Mouse (Mus musculus) stomach, embryonic 16.5 days (tissue): ENCODE results near the gene Bid. TPM values are rescaled to one million over a fixed set of nuclear protein-coding genes. Genes with fewer than 3 reads are reported as not detected.
"Not testable (repeated sequence)": the region's sequence is repeated elsewhere in the genome, so short reads cannot be mapped to it uniquely, and the experiment has no call there.

Experiments used
- ATAC-seq: fragments of 200-750 bp; cut with Nextera tagmentation; 2 replicates; pipeline ENCODE4 v1.8.0; 2017; ENCODE audit warnings: moderate number of reproducible peaks, moderate TSS enrichment; ENCODE audit not compliant: insufficient read depth, low FRiP score
- H3K27ac ChIP-seq: fragments of 300-500 bp; sonication (generic); 2 replicates; pipeline ENCODE4 v1.5.1; 2014; ENCODE audit warnings: low read length
- H3K27me3 ChIP-seq: fragments of 300-500 bp; sonication (generic); 2 replicates; pipeline ENCODE4 v1.6.1; 2014; ENCODE audit warnings: low read length, control low read depth, mixed read lengths; ENCODE audit not compliant: control insufficient read depth, insufficient read depth
- H3K36me3 ChIP-seq: fragments of 300-500 bp; sonication (generic); 2 replicates; pipeline ENCODE4 v1.6.1; 2014; ENCODE audit warnings: low read length; ENCODE audit not compliant: control insufficient read depth, insufficient read depth
- H3K4me1 ChIP-seq: fragments of 300-500 bp; sonication (generic); 2 replicates; pipeline ENCODE4 v1.6.1; 2014; ENCODE audit warnings: low read length, control low read depth, mixed read lengths; ENCODE audit not compliant: control insufficient read depth, insufficient read depth
- H3K4me2 ChIP-seq: fragments of 300-500 bp; sonication (generic); 2 replicates; pipeline ENCODE4 v1.6.1; 2014; ENCODE audit warnings: low read depth, low read length, mixed read lengths
- H3K4me3 ChIP-seq: fragments of 300-500 bp; sonication (generic); replicated peaks from 2 replicates; pipeline ENCODE4 v1.5.1; 2014; ENCODE audit warnings: mild to moderate bottlenecking, low read length
- H3K9ac ChIP-seq: fragments of 300-500 bp; sonication (generic); 2 replicates; pipeline ENCODE4 v1.6.1; 2014; ENCODE audit warnings: low read length
- H3K9me3 ChIP-seq: fragments of 300-500 bp; sonication (generic); replicated peaks from 2 replicates; pipeline ENCODE4 v1.6.1; 2016; ENCODE audit warnings: low read length, control low read depth; ENCODE audit not compliant: control insufficient read depth
- WGBS: fragments of 180-500 bp; shearing (Covaris S2); extraction: QIAGEN DNeasy Blood & Tissue Kit; methylation state at CpG from one replicate; pipeline ENCODE4 v1.1.7; 2014; 5-methylcytosine and 5-hydroxymethylcytosine counted together
- polyA plus RNA-seq: library from polyadenylated mRNA; unstranded; fragments of >200 nt; fragmentation: Nextera tagmentation; extraction: Ambion mirVana; gene quantifications from 2 replicates; pipeline ENCODE4 v1.2.1, GENCODE M21; 2015

Gene Bid
- polyA plus RNA-seq, 1 experiment from 2014 or later, result 20.7 TPM

GRCm38 (mm10) chr6:120868824-120869223 is 47.8 kb downstream of the Bid start:
- no peaks in the 10 kb centered on the region for H3K4me1 ChIP-seq
- no peaks in the 10 kb centered on the region for H3K9me3 ChIP-seq
- H3K4me2 ChIP-seq, result no peak overlapping the region
- ATAC-seq, result no peak
- WGBS, result 69% methylated on average over 1 of the region's 1 CpGs
- H3K27me3 ChIP-seq, result no peaks in the 10 kb centered on the region
- no peak overlapping the region for H3K27ac ChIP-seq
- no peak overlapping the region for H3K4me3 ChIP-seq
- no peak overlapping the region for H3K9ac ChIP-seq
- no peaks in the 10 kb centered on the region for H3K36me3 ChIP-seq

DNA sequence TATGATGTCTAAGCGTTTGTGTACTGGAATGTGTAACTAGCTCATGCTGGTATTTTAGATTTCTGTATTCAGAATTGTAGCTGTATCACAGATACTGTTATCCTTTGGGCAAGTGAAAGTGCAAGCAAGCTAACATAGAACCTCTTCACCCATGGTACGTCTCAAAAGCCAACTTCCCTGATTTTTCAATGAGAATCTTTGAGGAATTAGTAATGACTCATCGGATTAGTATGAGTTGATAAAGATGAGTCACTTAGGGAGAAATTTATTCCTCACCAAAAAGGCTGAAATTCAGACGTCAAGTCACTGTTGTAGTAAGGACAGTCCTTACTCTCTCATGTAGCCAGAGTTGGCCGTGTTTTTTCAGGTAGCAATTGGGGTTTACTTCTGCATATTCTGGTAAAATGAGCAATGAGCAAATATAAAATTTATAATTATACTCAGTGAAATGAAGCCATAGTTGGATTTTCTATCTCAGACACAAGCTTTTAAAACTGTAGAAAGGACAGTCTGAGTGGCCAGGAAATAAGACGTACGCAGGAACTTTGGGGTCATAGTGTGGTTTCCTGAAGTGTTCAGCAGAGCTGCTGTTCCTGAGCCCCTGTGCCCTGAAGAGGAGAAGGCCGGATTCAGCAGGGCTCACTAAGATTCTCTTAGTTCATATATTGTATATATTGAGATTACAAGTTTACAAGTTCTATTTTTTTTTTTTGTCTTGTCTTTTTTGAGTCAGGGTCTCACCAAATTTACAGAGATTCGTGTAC is 50.4 kb downstream of the Bid start:
- WGBS, result 74% methylated on average over 9 of the region's 9 CpGs
- H3K9ac ChIP-seq, result no peak overlapping the region
- no peak overlapping the region for H3K4me3 ChIP-seq
- no peak overlapping the region for H3K27ac ChIP-seq
- no peaks in the 10 kb centered on the region for H3K9me3 ChIP-seq
- no peaks in the 10 kb centered on the region for H3K4me1 ChIP-seq
- H3K27me3 ChIP-seq, result no peaks in the 10 kb centered on the region
- ATAC-seq, result no peak
- H3K4me2 ChIP-seq, result no peak overlapping the region
- no peaks in the 10 kb centered on the region for H3K36me3 ChIP-seq

- H3K4me3 ChIP-seq, result no peak overlapping the region
- no peaks in the 10 kb centered on the region for H3K9me3 ChIP-seq
- H3K36me3 ChIP-seq, result 0 out of 2 replicates have a peak, but pooled peaks cover 3% of the 10 kb centered on the region
- H3K27me3 ChIP-seq, result no peaks in the 10 kb centered on the region
- WGBS, result 95% methylated on average over 3 of the region's 3 CpGs
- no peak overlapping the region for H3K9ac ChIP-seq
- no peaks in the 10 kb centered on the region for H3K4me1 ChIP-seq
- no peak overlapping the region for H3K4me2 ChIP-seq
- no peak overlapping the region for H3K27ac ChIP-seq
- no peak for ATAC-seq
Observed at GRCm38 (mm10) chr6:120860079-120860478, 56.6 kb downstream of the Bid start.

- Histone ChIP-seq H3K9ac (no peak overlapping the region), H3K4me3 (no peak overlapping the region), H3K27ac (no peak overlapping the region), H3K4me2 (no peak overlapping the region), H3K36me3 (0 out of 2 replicates have a peak, but pooled peaks cover 3% of the 10 kb centered on the region), H3K9me3 (no peaks in the 10 kb centered on the region), H3K27me3 (no peaks in the 10 kb centered on the region), H3K4me1 (no peaks in the 10 kb centered on the region)
- no peak; the same call in 1 of the 2 replicates for ATAC-seq
- 75% methylated on average over 8 of the region's 8 CpGs for WGBS
Observed at GRCm38 (mm10) chr6:120858217-120858711, 58.4 kb downstream of the Bid start.

DNA sequence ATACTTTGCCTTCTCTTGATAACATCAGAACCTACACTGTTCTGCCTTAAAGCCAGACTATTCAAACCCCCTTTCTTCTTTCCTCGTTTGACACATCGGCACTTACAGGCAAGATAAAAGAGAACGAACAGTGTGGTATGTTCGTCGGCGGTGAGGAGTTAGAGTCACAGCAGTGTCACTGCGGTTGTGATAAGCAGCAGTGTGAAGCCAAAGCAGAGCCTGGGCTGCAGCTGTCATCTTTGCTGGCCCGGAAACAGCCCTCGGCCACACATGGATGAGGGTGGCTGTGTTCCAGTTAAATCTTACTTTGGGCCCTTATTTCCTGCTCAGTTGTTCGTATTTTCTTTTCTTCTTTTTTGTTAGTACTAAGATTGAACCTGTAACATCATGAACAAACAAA is 62.2 kb downstream of the Bid start:
- Histone ChIP-seq H3K9me3 (no peaks in the 10 kb centered on the region), H3K4me3 (no peak overlapping the region), H3K27me3 (no peaks in the 10 kb centered on the region), H3K36me3 (0 out of 2 replicates have a peak, but pooled peaks cover 3% of the 10 kb centered on the region), H3K4me2 (no peak overlapping the region), H3K4me1 (no peaks in the 10 kb centered on the region), H3K9ac (no peak overlapping the region), H3K27ac (no peak overlapping the region)
- no peak for ATAC-seq
- WGBS, result 68% methylated on average over 10 of the region's 10 CpGs

- not testable (repeated sequence) for ATAC-seq
Observed at GRCm38 (mm10) chr6:120850720-120851119, 65.9 kb downstream of the Bid start.

More at GRCm38 (mm10) chr6:120850720-120851119, 65.9 kb downstream of the Bid start:
- not testable (repeated sequence) for H3K4me2 ChIP-seq, H3K4me1 ChIP-seq, H3K4me3 ChIP-seq, H3K36me3 ChIP-seq, H3K27ac ChIP-seq, H3K27me3 ChIP-seq, H3K9ac ChIP-seq, H3K9me3 ChIP-seq

Other genes with a start within 250 kb of the Bid start
- 0.09 and 0.19 TPM in 2 replicates for gene Slc25a18, start 143.3 kb downstream of the Bid start, polyA plus RNA-seq
- gene Atp6v1e1, start 94.1 kb downstream of the Bid start, polyA plus RNA-seq, result 163 and 173 TPM in 2 replicates
- 27.9 and 29.6 TPM in 2 replicates for gene Bcl2l13, start 80.6 kb downstream of the Bid start, polyA plus RNA-seq
- 8.9 and 11.5 TPM in 2 replicates for gene Mical3, start 214.1 kb upstream of the Bid start, polyA plus RNA-seq